12 mouse cellular contexts compared by ENCODE assay signal in genomic region chr5:122233695-122234094, GRCm38 (mm10). TPM values are rescaled to one million over a fixed set of nuclear protein-coding genes. Genes with fewer than 3 reads are reported as not detected.
DNase-seq lines count a peak whose midpoint lies in the region; ATAC-seq and TF ChIP-seq lines count a peak whose summit lies in the region.
"Had no signal": no experiment of that assay in that cellular context is flagged by ENCODE, and none has a peak within 500 bp of the region (broad histone marks: within the 10 kb centered on the region; RNA-seq: fewer than 3 reads in every experiment).

No protein-coding gene starts in this region.

- no peak for DNase-seq in embryonic facial prominence, embryonic 11.5 days (ENCODE audit: low spot score)
- DNase-seq in embryonic facial prominence, embryonic 10.5 days (ENCODE audit: low spot score), result no peak
- DNase-seq in 416B (ENCODE audit: low read depth), result peak; percentile 51
- no peak for DNase-seq in neural tube, embryonic 10.5 days (ENCODE audit: extremely low spot score, low spot score)
- DNase-seq: cerebellum, adult 18-20 months; layer of hippocampus, adult 9-11 months had no signal

- no peaks in the 10 kb centered on the region for H3K4me1 ChIP-seq in embryonic facial prominence, embryonic 11.5 days (ENCODE audit: control insufficient read depth, insufficient read depth, low read length)
- peaks cover 32% of the 10 kb centered on the region for H3K4me1 ChIP-seq in embryonic facial prominence, embryonic 10.5 days
- H3K4me1 ChIP-seq in small intestine, adult 2 months (ENCODE audit: control insufficient read depth, insufficient read depth, insufficient read length, low read length), result peaks cover 8% of the 10 kb centered on the region
- 0 out of 2 replicates have a peak, but pooled peaks cover 10% of the 10 kb centered on the region for H3K4me1 ChIP-seq in intestine, embryonic 15.5 days (replicated peaks)
- no peaks in the 10 kb centered on the region for H3K4me1 ChIP-seq in midbrain, embryonic 16.5 days (ENCODE audit: control insufficient read depth, insufficient read depth, low read length)

- no peak for TF ChIP-seq CTCF in small intestine, adult 2 months (IDR thresholded peaks at IDR 0.05; ENCODE audit: extremely low read depth, insufficient read length, insufficient replicate concordance, low read depth, low read length)

- H3K27ac ChIP-seq in embryonic facial prominence, embryonic 11.5 days (replicated peaks; ENCODE audit: low read depth, low read length), result no peak overlapping the region
- no peak overlapping the region for H3K27ac ChIP-seq in embryonic facial prominence, embryonic 10.5 days (replicated peaks)
- peak overlapping the region; percentile 34 for H3K27ac ChIP-seq in small intestine, adult 2 months (ENCODE audit: insufficient read depth, low read depth, low read length)
- no peak overlapping the region for H3K27ac ChIP-seq in intestine, embryonic 15.5 days
- no peak overlapping the region for H3K27ac ChIP-seq in midbrain, embryonic 16.5 days (ENCODE audit: low read length)
- H3K27ac ChIP-seq: heart, adult 2 months had no signal

- peak; percentile 54; the same call in 1 of the 2 replicates for ATAC-seq in embryonic facial prominence, embryonic 11.5 days (replicated peaks; ENCODE audit: insufficient number of reproducible peaks, low FRiP score, low TSS enrichment, low read depth)
- ATAC-seq in granulocyte monocyte progenitor cell, adult 5-6 weeks (replicated peaks; ENCODE audit: poor library complexity, severe bottlenecking), result peak; percentile 58
- no peak for ATAC-seq in intestine, embryonic 15.5 days
- no peak for ATAC-seq in midbrain, embryonic 16.5 days
- ATAC-seq: hindbrain, postnatal 0 days had no signal

- no peak overlapping the region for H3K9ac ChIP-seq in embryonic facial prominence, embryonic 11.5 days (replicated peaks; ENCODE audit: low read length)
- H3K9ac ChIP-seq in intestine, embryonic 15.5 days, result no peak overlapping the region
- H3K9ac ChIP-seq in midbrain, embryonic 16.5 days (ENCODE audit: low read depth, low read length), result no peak overlapping the region

- H3K36me3 ChIP-seq in embryonic facial prominence, embryonic 11.5 days (replicated peaks; ENCODE audit: control insufficient read depth, insufficient read depth, low read depth, low read length), result no peaks in the 10 kb centered on the region; the same call in 1 of the 2 replicates
- H3K36me3 ChIP-seq in embryonic facial prominence, embryonic 10.5 days (replicated peaks), result peaks cover 25% of the 10 kb centered on the region
- H3K36me3 ChIP-seq in small intestine, adult 2 months (ENCODE audit: control insufficient read depth, insufficient read depth, low read length), result no peaks in the 10 kb centered on the region
- H3K36me3 ChIP-seq in intestine, embryonic 15.5 days, result no peaks in the 10 kb centered on the region
- no peaks in the 10 kb centered on the region for H3K36me3 ChIP-seq in midbrain, embryonic 16.5 days (ENCODE audit: control insufficient read depth, insufficient read depth, low read length)

- H3K9me3 ChIP-seq in embryonic facial prominence, embryonic 11.5 days (replicated peaks; ENCODE audit: control insufficient read depth, low read length), result no peaks in the 10 kb centered on the region
- H3K9me3 ChIP-seq in embryonic facial prominence, embryonic 10.5 days, result no peaks in the 10 kb centered on the region
- H3K9me3 ChIP-seq in intestine, embryonic 15.5 days, result no peaks in the 10 kb centered on the region
- no peaks in the 10 kb centered on the region for H3K9me3 ChIP-seq in midbrain, embryonic 16.5 days (replicated peaks; ENCODE audit: control insufficient read depth, low read length, poor library complexity, severe bottlenecking)

- H3K4me2 ChIP-seq in embryonic facial prominence, embryonic 11.5 days (ENCODE audit: low read depth, low read length), result no peak overlapping the region
- no peak overlapping the region for H3K4me2 ChIP-seq in intestine, embryonic 15.5 days (replicated peaks)
- H3K4me2 ChIP-seq in midbrain, embryonic 16.5 days (ENCODE audit: low read length), result no peak overlapping the region

- TF ChIP-seq POLR2A in small intestine, adult 2 months (IDR thresholded peaks at IDR 0.05; ENCODE audit: low read depth, low read length), result no peak

- WGBS in embryonic facial prominence, embryonic 11.5 days, result 89% methylated on average over 12 of the region's 12 CpGs
- 88% methylated on average over 12 of the region's 12 CpGs for WGBS in embryonic facial prominence, embryonic 10.5 days
- WGBS in small intestine, adult 2 months, result 71% methylated on average over 12 of the region's 12 CpGs
- 75% methylated on average over 12 of the region's 12 CpGs for WGBS in intestine, embryonic 15.5 days
- 87% methylated on average over 12 of the region's 12 CpGs for WGBS in midbrain, embryonic 16.5 days

- no peak overlapping the region for H3K4me3 ChIP-seq in embryonic facial prominence, embryonic 11.5 days (ENCODE audit: low read depth, low read length)
- no peak overlapping the region for H3K4me3 ChIP-seq in embryonic facial prominence, embryonic 10.5 days
- H3K4me3 ChIP-seq in small intestine, adult 2 months (ENCODE audit: low read depth, low read length), result peak overlapping the region; percentile 9
- no peak overlapping the region for H3K4me3 ChIP-seq in intestine, embryonic 15.5 days (replicated peaks)
- no peak overlapping the region for H3K4me3 ChIP-seq in midbrain, embryonic 16.5 days (ENCODE audit: low read depth, low read length)
- H3K4me3 ChIP-seq: heart, adult 2 months had no signal

- H3K27me3 ChIP-seq in embryonic facial prominence, embryonic 11.5 days (ENCODE audit: control insufficient read depth, insufficient read depth, low read length), result no peaks in the 10 kb centered on the region
- no peaks in the 10 kb centered on the region for H3K27me3 ChIP-seq in embryonic facial prominence, embryonic 10.5 days (replicated peaks; ENCODE audit: low read depth, poor library complexity, severe bottlenecking)
- H3K27me3 ChIP-seq in small intestine, adult 2 months (ENCODE audit: control insufficient read depth, insufficient read depth, low read length), result no peaks in the 10 kb centered on the region
- H3K27me3 ChIP-seq in intestine, embryonic 15.5 days (replicated peaks), result no peaks in the 10 kb centered on the region
- H3K27me3 ChIP-seq in midbrain, embryonic 16.5 days (ENCODE audit: control insufficient read depth, insufficient read depth, low read depth, low read length), result no peaks in the 10 kb centered on the region

RNA-seq across cellular contexts. Expression of gene Hvcn1, which starts 27.1 kb away (rescaled TPM):
- polyA plus RNA-seq in embryonic facial prominence, embryonic 11.5 days (2014; fragmentation: Nextera tagmentation; extraction: Ambion mirVana), result 10.6 and 10.8 TPM in 2 replicates
- polyA plus RNA-seq in embryonic facial prominence, embryonic 10.5 days (2016; fragmentation: Nextera tagmentation; extraction: Ambion mirVana), result 14.6 and 15.8 TPM in 2 replicates
- total RNA-seq in granulocyte monocyte progenitor cell, adult 5-6 weeks (2014; fragmentation: Nextera tagmentation), result 53.8 and 59.5 TPM in 2 replicates
- total RNA-seq in granulocyte monocyte progenitor cell, adult 5-6 weeks (2017), result 66.8 and 84.3 TPM in 2 replicates
- polyA plus RNA-seq in small intestine, adult 2 months (2012; rRNA removed), result 8.1 and 18.6 TPM in 2 replicates
- polyA plus RNA-seq in intestine, embryonic 15.5 days (2015; fragmentation: Nextera tagmentation; extraction: Ambion mirVana), result 5.2 and 5.8 TPM in 2 replicates
- 1.7 and 1.8 TPM in 2 replicates for polyA plus RNA-seq in midbrain, embryonic 16.5 days (2015; fragmentation: Nextera tagmentation; extraction: Ambion mirVana)

RNA-seq across cellular contexts. Expression of gene Tctn1, which starts 30.6 kb away (rescaled TPM):
- polyA plus RNA-seq in embryonic facial prominence, embryonic 11.5 days (2014; fragmentation: Nextera tagmentation; extraction: Ambion mirVana), result 3.3 and 3.5 TPM in 2 replicates
- polyA plus RNA-seq in embryonic facial prominence, embryonic 10.5 days (2016; fragmentation: Nextera tagmentation; extraction: Ambion mirVana), result 4.8 and 5.5 TPM in 2 replicates
- 7.2 and 9.3 TPM in 2 replicates for total RNA-seq in granulocyte monocyte progenitor cell, adult 5-6 weeks (2014; fragmentation: Nextera tagmentation)
- total RNA-seq in granulocyte monocyte progenitor cell, adult 5-6 weeks (2017), result 1.8 and 4.3 TPM in 2 replicates
- 5.8 and 12.5 TPM in 2 replicates for polyA plus RNA-seq in small intestine, adult 2 months (2012; rRNA removed)
- polyA plus RNA-seq in intestine, embryonic 15.5 days (2015; fragmentation: Nextera tagmentation; extraction: Ambion mirVana), result 3.0 and 3.2 TPM in 2 replicates
- 5.4 and 7.3 TPM in 2 replicates for polyA plus RNA-seq in midbrain, embryonic 16.5 days (2015; fragmentation: Nextera tagmentation; extraction: Ambion mirVana)

RNA-seq across cellular contexts. Expression of gene Pptc7, which starts 50.5 kb away (rescaled TPM):
- 8.3 and 9.0 TPM in 2 replicates for polyA plus RNA-seq in embryonic facial prominence, embryonic 11.5 days (2014; fragmentation: Nextera tagmentation; extraction: Ambion mirVana)
- 8.0 and 8.9 TPM in 2 replicates for polyA plus RNA-seq in embryonic facial prominence, embryonic 10.5 days (2016; fragmentation: Nextera tagmentation; extraction: Ambion mirVana)
- 12.0 and 14.8 TPM in 2 replicates for total RNA-seq in granulocyte monocyte progenitor cell, adult 5-6 weeks (2014; fragmentation: Nextera tagmentation)
- 17.2 TPM in 2 replicates for total RNA-seq in granulocyte monocyte progenitor cell, adult 5-6 weeks (2017)
- 12.5 and 20.1 TPM in 2 replicates for polyA plus RNA-seq in small intestine, adult 2 months (2012; rRNA removed)
- polyA plus RNA-seq in intestine, embryonic 15.5 days (2015; fragmentation: Nextera tagmentation; extraction: Ambion mirVana), result 10.4 and 11.0 TPM in 2 replicates
- polyA plus RNA-seq in midbrain, embryonic 16.5 days (2015; fragmentation: Nextera tagmentation; extraction: Ambion mirVana), result 7.1 and 7.6 TPM in 2 replicates

Comparison
In these comparisons a context has a peak if more than half of its experiments do, and no peak if none do; other contexts are left out.
1. ATAC-seq: peak in embryonic facial prominence, embryonic 11.5 days (single experiment) and granulocyte monocyte progenitor cell, adult 5-6 weeks (single experiment); none in intestine, embryonic 15.5 days (single experiment) and midbrain, embryonic 16.5 days (single experiment).